Mouse (Mus musculus) cerebellum, postnatal 25 days (tissue): ENCODE measurements around the gene Tceal7.

Experiments
- DNase-seq, 2 experiments: peaks; one replicate each; pipeline ENCODE4 v3.0.0; 2021; ENCODE audit warnings: mixed read lengths in 2 of 2

Gene Tceal7

GRCm38 (mm10) chrX:136249671-136250070, 35.1 kb downstream of the Tceal7 start:
- no peak for DNase-seq

- DNase-seq, result no peak
Observed at GRCm38 (mm10) chrX:136252023-136252729, 37.6 kb downstream of the Tceal7 start.

GRCm38 (mm10) chrX:136267720-136268119, 53.1 kb downstream of the Tceal7 start:
- no peak for DNase-seq

GRCm38 (mm10) chrX:136268173-136268572, 53.6 kb downstream of the Tceal7 start:
- no peak for DNase-seq

- DNase-seq, result peak; percentile 77 to 83
Observed at GRCm38 (mm10) chrX:136269743-136270392, 55.3 kb downstream of the Tceal7 start, which contains the start of gene Bex3. TSS of gene Bex3 (plus strand) at chrX:136270253.

- peak; percentile 31 to 55 for DNase-seq
Observed at GRCm38 (mm10) chrX:136270393-136271111, 56.0 kb downstream of the Tceal7 start.

GRCm38 (mm10) chrX:136274542-136274941, 60.0 kb downstream of the Tceal7 start:
- DNase-seq, result no peak

GRCm38 (mm10) chrX:136275386-136275785, 60.8 kb downstream of the Tceal7 start:
- no peak for DNase-seq
